Mouse (Mus musculus): ENCODE results near the gene Nudt9. TPM values are rescaled to one million over a fixed set of nuclear protein-coding genes. Genes with fewer than 3 reads are reported as not detected.

Nudt9 gene
- polyA plus RNA-seq, 1 experiment from 2014 or later = 53.9 TPM

Small RNAs within 50 kb of the gene (microRNA-seq; reads per million reads assigned to microRNA genes)
- gene Mir5619 (ENCODE audit: borderline number of aligned reads) = 1.2 reads per million

Other genes starting within 250 kb of the Nudt9 start
- 8.6 and 9.3 TPM in 2 replicates for gene Klhl8, start 135.0 kb upstream of the Nudt9 start, polyA plus RNA-seq (2015; fragmentation: Nextera tagmentation; extraction: Ambion mirVana)
- gene Hsd17b13, start 68.9 kb upstream of the Nudt9 start, polyA plus RNA-seq (2015; fragmentation: Nextera tagmentation; extraction: Ambion mirVana) = 0.12 TPM in 2 replicates
- gene Hsd17b11, start 24.4 kb upstream of the Nudt9 start, polyA plus RNA-seq (2015; fragmentation: Nextera tagmentation; extraction: Ambion mirVana) = 3.9 and 5.7 TPM in 2 replicates
- not detected in 2 replicates for gene Gm17660, start 31.3 kb downstream of the Nudt9 start, polyA plus RNA-seq (2015; fragmentation: Nextera tagmentation; extraction: Ambion mirVana)
- gene Sparcl1, start 67.4 kb downstream of the Nudt9 start, polyA plus RNA-seq (2015; fragmentation: Nextera tagmentation; extraction: Ambion mirVana) = 34.1 and 35.4 TPM in 2 replicates
- not detected in 2 replicates for gene Dspp, start 124.4 kb downstream of the Nudt9 start, polyA plus RNA-seq (2015; fragmentation: Nextera tagmentation; extraction: Ambion mirVana)
- gene Dmp1, start 156.3 kb downstream of the Nudt9 start, polyA plus RNA-seq (2015; fragmentation: Nextera tagmentation; extraction: Ambion mirVana) = 0.08 and 0.13 TPM in 2 replicates

All from thymus, postnatal 0 days (tissue).